Mouse (Mus musculus): Measurements from ENCODE around the gene Btg4. TPM values are rescaled to one million over a fixed set of nuclear protein-coding genes. Genes with fewer than 3 reads are reported as not detected.

Btg4 gene
- 0.65 TPM for polyA plus RNA-seq (2014; fragmentation: Illumina TruSeq; extraction: RNeasy Lipid Tissue Mini Kit (QIAGEN cat#74804); ENCODE audit: low read depth, low replicate concordance)

DNA sequence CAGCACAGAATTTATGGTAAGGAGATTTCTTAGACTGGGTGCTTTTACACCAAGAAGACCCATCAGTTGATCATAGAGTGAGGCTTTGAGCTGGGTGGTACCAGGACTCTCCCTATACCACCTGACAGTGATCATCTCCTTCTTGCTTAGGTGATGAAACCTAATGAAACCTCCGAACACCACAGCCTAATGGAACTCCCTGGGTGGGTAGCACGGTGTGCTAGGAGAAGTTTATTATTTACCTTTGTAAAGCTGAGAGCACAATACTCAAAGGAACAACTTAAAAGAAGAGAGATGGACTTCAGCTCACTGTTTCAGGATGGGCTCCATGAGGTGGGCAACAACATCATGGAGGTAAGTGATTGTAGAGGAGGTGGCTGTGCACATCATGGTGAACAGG, at the start of gene Btg4:
Gene Btg4, plus strand, starts transcription at position 301 of the 400 bp plus-strand sequence.

DNA sequence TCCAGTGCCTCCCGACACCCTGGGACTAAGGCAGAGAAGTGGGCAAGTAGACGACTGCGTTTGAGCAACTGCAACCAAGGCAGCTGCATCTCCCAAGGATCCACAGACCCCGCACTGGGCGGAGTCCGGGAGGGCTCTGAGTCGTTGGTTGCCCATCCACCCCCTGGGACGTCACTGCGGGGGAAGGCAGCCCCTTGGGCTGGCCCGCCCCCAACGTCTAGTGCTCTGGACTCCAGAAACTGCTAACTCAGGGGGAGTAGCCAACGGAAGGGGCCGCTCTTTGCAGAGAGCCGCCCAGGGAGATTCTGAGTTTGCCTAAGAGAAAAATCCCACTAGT, 16.2 kb downstream of the Btg4 start, which contains the start of gene Layn:
Gene Layn, minus strand, starts transcription at position 116 of the 337 bp plus-strand sequence.

GRCm38 (mm10) chr9:51101756-51102425, 41.2 kb downstream of the Btg4 start, which contains the start of gene 4833427G06Rik:
TSS of gene 4833427G06Rik (minus strand) at chr9:51102078.

DNA sequence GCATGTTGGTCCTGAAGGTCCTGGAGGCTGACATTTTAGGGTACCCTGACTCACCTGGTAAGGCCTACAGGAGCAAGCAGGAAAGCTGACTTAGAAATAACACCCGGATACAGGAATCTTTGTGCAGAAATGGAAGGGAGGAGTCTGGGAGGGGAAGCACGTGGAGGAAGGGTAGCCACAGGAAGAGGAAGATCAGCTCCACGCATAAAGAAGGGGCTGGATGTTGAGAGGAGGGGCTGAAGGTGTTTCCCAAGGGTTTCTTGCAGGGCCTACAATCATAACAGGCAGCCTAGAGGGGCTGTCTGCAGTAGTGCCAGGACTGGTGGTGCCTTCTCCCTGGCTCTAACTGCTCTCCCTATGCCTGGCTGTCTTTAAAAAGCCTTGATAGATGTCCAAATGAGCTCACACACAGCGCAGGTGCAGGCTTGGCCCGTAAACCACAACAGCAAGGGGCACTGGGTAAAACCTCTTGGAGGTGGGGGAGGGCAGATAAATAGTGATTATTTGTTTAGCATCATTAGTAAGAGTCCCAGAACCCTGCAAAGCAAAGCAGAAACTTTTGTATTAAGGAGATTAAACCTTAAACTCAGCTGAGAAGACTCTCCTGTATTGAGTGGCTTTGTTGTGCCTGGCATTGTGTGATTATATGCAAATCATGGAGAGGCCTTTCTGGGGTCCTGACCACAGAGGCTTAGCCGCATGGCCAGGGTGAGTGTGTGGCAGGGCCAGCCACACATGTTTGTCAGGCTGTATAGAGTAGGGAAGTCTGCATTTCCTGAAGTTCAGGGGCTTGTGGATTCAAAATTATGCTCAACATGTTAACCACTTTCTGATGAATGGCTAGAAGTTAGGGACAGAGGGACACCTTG, 104.8 kb downstream of the Btg4 start, which contains the start of gene Gm32742:
Gene Gm32742, minus strand, starts transcription at position 206 of the 869 bp plus-strand sequence.

Other genes starting within 250 kb of the Btg4 start
- gene Ppp2r1b, start 215.6 kb upstream of the Btg4 start, polyA plus RNA-seq (2014; fragmentation: Illumina TruSeq; extraction: RNeasy Lipid Tissue Mini Kit (QIAGEN cat#74804); ENCODE audit: low read depth, low replicate concordance), result 71.4 TPM
- gene Sik2, start 51.8 kb upstream of the Btg4 start, polyA plus RNA-seq (2014; fragmentation: Illumina TruSeq; extraction: RNeasy Lipid Tissue Mini Kit (QIAGEN cat#74804); ENCODE audit: low read depth, low replicate concordance), result 91.3 TPM
- 6.4 TPM for gene Layn, start 16.2 kb downstream of the Btg4 start, polyA plus RNA-seq (2014; fragmentation: Illumina TruSeq; extraction: RNeasy Lipid Tissue Mini Kit (QIAGEN cat#74804); ENCODE audit: low read depth, low replicate concordance)
- 2.9 TPM for gene 4833427G06Rik, start 41.2 kb downstream of the Btg4 start, polyA plus RNA-seq (2014; fragmentation: Illumina TruSeq; extraction: RNeasy Lipid Tissue Mini Kit (QIAGEN cat#74804); ENCODE audit: low read depth, low replicate concordance)
- gene Gm32742, start 104.6 kb downstream of the Btg4 start, polyA plus RNA-seq (2014; fragmentation: Illumina TruSeq; extraction: RNeasy Lipid Tissue Mini Kit (QIAGEN cat#74804); ENCODE audit: low read depth, low replicate concordance), result 0.29 TPM
- 1.0 TPM for gene Pou2af1, start 152.8 kb downstream of the Btg4 start, polyA plus RNA-seq (2014; fragmentation: Illumina TruSeq; extraction: RNeasy Lipid Tissue Mini Kit (QIAGEN cat#74804); ENCODE audit: low read depth, low replicate concordance)
- 13.8 TPM for gene Colca2, start 217.7 kb downstream of the Btg4 start, polyA plus RNA-seq (2014; fragmentation: Illumina TruSeq; extraction: RNeasy Lipid Tissue Mini Kit (QIAGEN cat#74804); ENCODE audit: low read depth, low replicate concordance)

Data from adipose tissue, adult 10 weeks (tissue).